Mouse (Mus musculus) layer of hippocampus, postnatal 10 days (tissue): Measurements from ENCODE around the gene Krtap13. TPM values are rescaled to one million over a fixed set of nuclear protein-coding genes. Genes with fewer than 3 reads are reported as not detected.
"Not testable (repeated sequence)": the region's sequence is repeated elsewhere in the genome, so short reads cannot be mapped to it uniquely, and the experiment has no call there.

ENCODE experiments used
- DNase-seq, 2 experiments: peaks; one replicate each; pipeline ENCODE4 v3.0.0; 2021; ENCODE audit warnings: low spot score in 2 of 2
- long read RNA-seq: library from polyadenylated mRNA; stranded (forward); transcript quantifications from one replicate; pipeline ENCODE4 v2.0.0, GENCODE M21; 2023
- total RNA-seq, 2 experiments: library from RNA; stranded (reverse); gene quantifications; 2 replicates each; pipeline ENCODE4 v1.2.3; 2021

Krtap13 gene
- total RNA-seq, result not detected
- long read RNA-seq, result 0 reads

DNA sequence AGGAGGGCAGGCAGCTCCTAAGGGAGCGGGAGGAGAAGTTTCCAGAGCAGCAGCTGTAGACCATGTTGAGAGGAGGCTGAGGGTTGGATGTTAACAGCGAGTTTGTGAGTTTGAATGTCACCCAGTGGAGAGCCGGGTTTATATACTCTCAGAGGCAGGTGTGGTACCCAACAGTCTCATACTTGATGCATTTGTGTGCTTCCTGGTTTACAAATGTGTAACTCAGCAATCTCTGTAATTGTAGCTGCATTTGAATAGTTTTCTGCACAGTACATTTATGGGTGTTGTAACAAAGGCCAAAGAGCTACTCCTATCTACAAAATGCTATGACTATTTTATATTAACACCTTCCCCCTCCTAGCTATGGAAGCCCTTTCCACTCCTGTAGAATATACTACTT is at the start of gene Krtap13:
Krtap13 (minus strand) TSS at position 101 of the 400 bp plus-strand sequence.
- DNase-seq, result not testable (repeated sequence)

DNA sequence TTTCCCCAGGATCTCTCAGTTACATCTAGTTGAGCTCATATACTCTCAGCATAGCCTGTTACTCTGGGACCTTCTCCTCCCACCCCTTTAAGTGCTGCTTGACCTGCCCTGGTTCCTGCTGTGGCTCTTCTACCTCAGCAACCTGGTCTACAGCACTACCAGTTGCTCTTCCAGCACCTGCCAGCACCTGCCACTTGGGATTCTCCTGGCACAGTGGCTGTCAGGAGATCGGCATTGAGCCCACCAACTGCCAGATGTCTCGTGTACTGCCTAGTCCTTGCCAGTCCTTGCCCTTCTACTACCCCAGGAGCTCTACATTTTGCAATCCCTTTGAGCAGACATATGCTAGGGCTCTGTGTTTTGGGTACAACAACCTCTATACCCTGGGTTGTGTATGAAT is 35.4 kb upstream of the Krtap13 start:
- DNase-seq, result no peak

DNA sequence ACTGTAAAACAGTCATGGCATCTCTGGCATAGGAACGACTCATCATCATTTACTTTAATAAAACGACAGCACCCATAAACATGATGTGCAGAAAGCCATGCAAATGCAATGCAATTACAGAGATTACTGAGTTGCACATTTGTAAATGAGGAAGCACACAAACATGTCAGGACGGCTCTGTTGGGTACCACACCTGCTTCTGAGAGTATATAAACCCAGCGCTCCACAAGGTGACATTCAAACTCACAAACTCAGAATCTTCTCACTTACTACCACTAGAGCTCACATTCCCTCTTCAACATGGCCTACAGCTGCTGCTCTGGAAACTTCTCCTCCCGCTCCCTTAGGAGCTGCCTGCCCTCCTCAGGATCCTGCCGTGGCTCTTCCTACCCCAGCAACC is 26.2 kb upstream of the Krtap13 start, which contains the start of gene Gm5965:
Gm5965 (plus strand) TSS at position 301 of the 400 bp plus-strand sequence.
- no peak for DNase-seq

DNA sequence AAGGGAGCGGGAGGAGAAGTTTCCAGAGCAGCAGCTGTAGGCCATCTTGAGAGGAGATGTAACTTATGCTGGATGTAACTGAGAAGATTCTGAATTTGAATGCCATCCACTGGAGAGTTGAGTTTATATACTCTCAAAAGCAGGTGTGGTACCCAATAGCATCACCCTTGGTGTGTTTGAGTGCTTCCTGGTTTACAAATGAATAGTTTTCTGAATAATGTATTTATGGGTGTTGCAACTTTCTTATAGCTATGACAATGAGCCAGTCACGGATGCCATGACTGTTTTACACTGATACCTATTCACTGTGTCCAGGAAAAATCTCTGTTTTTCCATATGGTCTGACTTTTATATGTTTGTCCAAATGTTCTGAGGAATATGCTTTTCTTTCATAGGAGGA is 22.7 kb upstream of the Krtap13 start, which contains the start of gene 2310057N15Rik:
2310057N15Rik (minus strand) TSS at position 101 of the 400 bp plus-strand sequence.
- no peak for DNase-seq

DNA sequence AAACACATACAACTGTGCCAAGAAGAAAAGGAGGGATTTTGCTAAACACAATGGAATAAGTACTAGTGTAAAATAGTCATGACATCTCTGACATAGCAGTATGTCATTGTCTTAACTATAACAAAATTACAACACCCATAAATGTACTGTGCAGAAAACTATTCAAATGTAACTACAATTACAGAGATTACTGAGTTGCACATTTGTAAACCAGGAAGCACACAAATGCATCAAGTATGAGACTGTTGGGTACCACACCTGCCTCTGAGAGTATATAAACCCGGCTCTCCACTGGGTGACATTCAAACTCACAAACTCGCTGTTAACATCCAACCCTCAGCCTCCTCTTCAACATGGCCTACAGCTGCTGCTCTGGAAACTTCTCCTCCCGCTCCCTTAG is 7.1 kb upstream of the Krtap13 start, which contains the start of gene 2310034C09Rik:
2310034C09Rik (plus strand) TSS at position 301 of the 400 bp plus-strand sequence.
- DNase-seq, result not testable (repeated sequence)

DNA sequence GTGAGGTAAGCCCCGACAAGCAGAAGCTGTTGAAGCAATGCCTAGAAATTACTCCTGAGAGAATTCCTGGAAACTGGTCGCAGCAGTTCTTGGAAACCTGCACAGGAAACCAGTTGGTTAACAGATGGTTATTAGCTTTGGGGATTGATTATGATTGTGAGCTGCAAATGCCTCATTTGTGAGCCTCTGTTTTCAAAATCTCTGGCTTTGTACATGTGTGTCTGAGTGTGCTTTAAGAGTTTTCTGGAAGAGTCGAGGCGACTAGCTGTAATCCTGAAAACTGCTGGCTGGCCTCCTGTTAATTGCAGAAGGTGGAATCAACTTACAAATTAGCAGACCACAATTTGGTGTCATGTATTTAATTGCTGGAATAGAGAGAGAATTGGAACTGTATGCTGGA is 3.5 kb downstream of the Krtap13 start:
- peak; percentile 4 to 18 for DNase-seq

DNA sequence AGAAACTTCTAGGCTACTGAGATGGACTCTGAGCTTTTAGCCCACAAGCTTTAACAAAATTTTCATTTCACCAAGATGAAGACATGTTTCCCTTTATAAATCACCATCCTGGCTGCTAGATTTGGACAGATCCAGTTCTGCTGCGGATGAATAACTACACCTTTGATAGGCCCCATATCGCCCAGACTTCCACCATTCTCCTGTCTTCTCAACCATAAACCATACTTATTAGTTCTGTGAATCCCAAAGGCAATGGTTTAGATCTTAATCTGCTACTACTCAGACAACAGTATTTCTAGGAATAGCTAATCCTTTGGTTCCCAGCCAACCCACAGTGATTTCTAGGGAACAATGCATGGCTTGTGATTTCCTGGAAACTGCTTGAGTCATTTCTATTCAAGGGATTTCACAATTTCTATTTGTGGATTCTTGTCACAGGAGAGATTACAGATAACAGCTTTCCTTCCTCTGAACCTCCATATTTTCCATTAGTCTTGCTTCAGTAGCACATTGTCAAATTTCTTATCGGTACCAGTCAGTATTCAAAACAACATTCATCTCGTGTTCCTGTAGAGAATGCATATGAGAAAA is 6.6 kb downstream of the Krtap13 start:
- no peak for DNase-seq

DNA sequence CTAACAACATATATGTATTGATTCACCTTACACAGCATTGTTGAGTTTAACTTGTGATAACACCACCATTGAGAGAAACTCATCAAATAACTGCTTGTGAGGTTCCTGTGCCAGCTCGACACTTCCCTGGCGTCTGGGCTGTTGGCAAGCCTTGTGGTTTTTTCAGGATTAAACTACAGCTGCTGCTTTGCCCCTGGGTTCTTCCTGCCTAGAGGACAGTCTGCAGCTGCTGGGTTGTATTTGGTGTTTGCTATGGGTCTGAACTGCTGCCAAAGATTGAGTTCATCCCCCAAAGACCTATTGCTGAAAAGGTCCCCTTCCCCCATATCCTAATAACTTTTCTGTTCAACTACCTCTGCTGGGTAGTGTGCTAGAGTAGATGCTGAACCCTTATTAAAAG is 16.0 kb downstream of the Krtap13 start:
- DNase-seq, result no peak

DNA sequence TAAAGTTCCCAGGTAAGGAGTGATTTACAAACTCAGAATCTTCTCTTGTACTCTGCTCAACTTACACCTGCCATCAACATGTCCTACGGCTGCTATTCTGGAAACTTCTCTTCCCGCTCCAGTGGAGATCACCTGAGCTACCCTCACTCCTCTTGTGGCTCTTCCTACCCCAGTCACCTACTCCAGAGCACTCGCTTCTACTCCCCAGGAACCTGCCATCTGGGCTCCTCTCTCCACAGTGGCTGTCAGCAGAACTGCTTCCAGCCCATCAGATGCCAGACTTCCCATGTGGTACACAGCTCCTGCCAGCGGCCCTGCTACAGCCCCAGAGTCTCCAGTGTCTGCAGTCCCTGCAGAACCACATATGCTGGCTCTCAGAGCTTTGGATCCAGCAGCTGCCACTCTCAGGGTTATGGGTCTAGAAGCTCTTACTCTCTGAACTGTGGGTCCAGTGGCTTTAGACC is 22.6 kb downstream of the Krtap13 start, which contains the start of gene Krtap13-1:
Krtap13-1 (plus strand) TSS at position 51 of the 464 bp plus-strand sequence.
- DNase-seq, result peak; percentile 39 to 45

DNA sequence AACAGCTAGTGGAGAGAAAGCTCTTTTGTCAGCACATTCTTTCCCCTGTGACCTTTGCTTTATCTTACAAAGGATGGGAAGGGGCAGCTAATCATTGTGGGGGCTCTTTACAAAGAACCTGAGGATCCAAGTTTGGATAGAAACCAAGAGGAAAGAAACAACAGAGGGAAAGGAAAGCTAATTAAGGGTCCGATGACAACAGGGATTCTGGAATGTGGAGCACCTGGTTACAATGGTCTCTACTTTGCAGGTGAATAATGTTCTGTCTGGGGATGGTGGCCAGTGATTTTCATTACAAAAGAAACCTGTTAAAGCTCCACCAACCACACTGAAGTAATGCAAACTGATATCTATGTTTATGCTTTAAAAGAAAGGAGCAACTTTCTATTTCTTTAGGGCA is 31.4 kb downstream of the Krtap13 start:
- DNase-seq, result no peak

DNA sequence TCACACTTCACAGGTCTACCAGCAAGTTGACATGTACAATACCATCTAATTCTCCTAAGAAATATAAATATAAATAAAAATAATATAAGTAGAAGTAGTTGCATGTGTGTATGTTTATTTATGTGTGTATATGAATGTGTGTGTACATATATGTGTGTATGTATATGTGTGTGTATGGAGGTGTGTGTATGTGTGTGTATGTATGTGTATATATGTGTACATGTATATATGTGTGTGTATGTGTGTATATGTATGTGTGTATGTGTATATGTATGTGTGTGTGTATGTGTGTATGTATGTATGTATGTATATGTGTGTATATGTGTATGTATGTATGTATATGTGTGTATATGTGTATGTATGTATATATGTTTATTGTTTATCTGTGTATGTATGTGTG is 34.9 kb downstream of the Krtap13 start:
- no peak for DNase-seq

DNA sequence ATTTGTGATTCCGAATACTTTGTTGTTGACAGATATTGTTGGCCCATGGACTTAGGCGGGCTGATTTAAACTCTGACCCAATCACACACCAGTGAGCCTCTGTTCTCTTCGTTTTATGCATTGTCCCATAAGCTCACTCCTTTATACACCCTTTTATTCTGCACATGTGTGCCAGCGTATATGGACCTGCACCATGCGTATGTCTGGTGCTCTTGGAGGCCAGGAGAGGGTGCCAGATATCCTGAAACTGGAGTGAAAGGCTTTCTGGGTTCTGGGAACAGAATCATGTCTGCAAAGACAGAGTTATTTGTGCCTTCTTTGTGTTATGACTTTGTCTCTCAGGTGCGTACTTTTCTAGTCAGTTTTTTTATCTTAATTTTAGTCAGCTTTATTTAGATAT is 40.2 kb downstream of the Krtap13 start:
- no peak for DNase-seq

DNA sequence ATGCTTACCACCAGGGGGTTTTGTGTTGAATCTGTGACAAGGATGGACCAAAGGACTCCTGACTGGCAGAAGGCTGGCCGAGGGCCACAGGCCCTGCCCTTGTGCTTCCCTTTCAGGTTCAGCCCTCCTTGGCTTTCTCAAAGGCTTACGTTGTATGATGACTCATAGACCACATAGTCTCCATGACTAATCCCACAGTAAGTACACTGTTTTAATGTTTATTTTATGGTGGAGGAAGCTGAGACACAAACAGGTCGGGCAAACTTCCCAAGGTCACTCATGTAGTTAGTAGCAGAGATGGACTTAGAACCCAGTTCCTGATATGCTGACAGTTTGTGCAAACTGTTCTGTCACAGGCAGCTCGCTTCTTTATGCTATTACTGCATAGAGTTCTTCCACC is 40.7 kb downstream of the Krtap13 start:
- no peak for DNase-seq

DNA sequence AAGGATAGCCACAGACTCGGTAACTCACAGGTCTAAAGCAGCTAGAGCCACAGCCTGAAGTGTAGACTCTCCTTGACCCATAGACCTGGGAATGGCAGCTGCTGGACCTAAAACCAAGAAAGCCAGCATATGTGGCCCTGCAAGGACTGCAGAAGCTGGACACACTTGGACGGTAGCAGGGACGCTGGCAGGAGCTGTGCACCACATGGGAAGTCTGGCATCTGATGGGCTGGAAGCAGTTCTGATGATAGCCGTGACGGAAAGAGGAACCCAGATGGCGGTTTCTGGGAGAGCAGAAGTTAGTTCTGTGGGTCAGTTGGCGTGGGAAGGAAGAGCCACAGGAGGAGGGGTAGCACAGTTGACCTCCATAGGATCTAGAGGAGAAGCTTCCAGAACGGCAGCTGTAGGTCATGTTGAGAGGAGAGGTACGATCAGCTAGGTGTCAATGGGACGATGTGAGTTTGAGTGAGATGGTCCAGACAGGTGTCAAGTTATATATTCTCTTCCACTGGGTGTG is 43.9 kb downstream of the Krtap13 start, which contains the start of gene 2310061N02Rik:
2310061N02Rik (minus strand) TSS at position 467 of the 517 bp plus-strand sequence.
- peak; percentile 4 to 11 for DNase-seq

DNA sequence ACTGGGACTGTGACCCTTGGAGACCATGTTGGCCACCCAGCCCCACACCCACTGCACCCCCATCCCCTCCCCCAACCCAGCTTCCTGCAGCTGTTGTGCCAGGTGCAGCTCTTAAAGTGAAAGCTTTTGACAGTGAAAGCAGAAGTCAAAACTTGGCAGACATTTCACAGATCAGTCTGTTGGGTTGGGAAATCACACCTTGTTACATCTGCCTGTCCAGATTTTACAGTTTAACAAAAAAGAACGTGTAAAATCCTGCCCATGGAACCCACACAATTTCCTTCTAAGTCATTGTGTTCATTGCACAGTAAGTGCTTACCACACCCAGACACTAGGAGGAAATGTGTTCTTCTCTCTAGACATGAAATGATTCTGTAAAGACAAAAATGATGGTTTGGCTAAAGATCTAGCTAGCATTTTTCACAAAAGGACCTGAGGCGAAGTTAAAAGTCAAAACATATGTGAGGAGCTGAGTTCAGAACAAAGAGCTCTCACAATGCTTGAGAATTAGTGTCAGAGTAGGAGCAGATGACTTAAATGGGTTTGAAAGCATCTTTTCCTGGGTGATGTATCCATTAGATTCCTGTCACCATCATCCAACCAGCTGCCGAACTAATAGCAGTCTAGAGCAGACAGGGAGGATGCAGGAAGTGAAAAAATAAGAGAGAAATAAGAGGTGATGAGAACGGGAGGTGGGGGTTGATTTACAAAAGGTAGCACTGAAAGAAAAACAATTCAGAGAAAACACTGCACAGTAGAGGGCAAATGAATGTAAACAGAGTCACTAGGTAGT is 50.2 kb downstream of the Krtap13 start:
- no peak for DNase-seq

Other genes starting within 250 kb of the Krtap13 start
- gene Cldn17, start 244.7 kb downstream of the Krtap13 start, total RNA-seq, result not detected
- gene Cldn8, start 188.5 kb downstream of the Krtap13 start, total RNA-seq, result not detected
- gene Krtap24-1, start 139.4 kb downstream of the Krtap13 start, total RNA-seq, result not detected
- gene 2310079G19Rik, start 124.0 kb downstream of the Krtap13 start, total RNA-seq, result not detected
- gene Krtap26-1, start 103.8 kb downstream of the Krtap13 start, total RNA-seq, result not detected
- gene Krtap27-1, start 80.0 kb downstream of the Krtap13 start, total RNA-seq, result not detected
- not detected for gene 2310061N02Rik, start 43.7 kb downstream of the Krtap13 start, total RNA-seq
- not detected for gene Krtap13-1, start 22.8 kb downstream of the Krtap13 start, total RNA-seq
- not detected for gene 2310034C09Rik, start 7.2 kb upstream of the Krtap13 start, total RNA-seq
- gene 2310057N15Rik, start 22.6 kb upstream of the Krtap13 start, total RNA-seq, result not detected
- not detected for gene Gm5965, start 26.3 kb upstream of the Krtap13 start, total RNA-seq
- not detected for gene Gm20741, start 60.6 kb upstream of the Krtap13 start, total RNA-seq
- not detected for gene Krtap15, start 68.6 kb upstream of the Krtap13 start, total RNA-seq
- not detected for gene Krtap14, start 74.5 kb upstream of the Krtap13 start, total RNA-seq
- not detected for gene Krtap19-1, start 117.8 kb upstream of the Krtap13 start, total RNA-seq
- gene Krtap19-2, start 122.6 kb upstream of the Krtap13 start, total RNA-seq, result not detected
- not detected for gene Krtap19-3, start 126.4 kb upstream of the Krtap13 start, total RNA-seq
- gene Krtap19-4, start 133.5 kb upstream of the Krtap13 start, total RNA-seq, result not detected
- gene Krtap19-5, start 144.8 kb upstream of the Krtap13 start, total RNA-seq, result not detected
- not detected for gene Krtap19-9b, start 180.6 kb upstream of the Krtap13 start, total RNA-seq
- not detected for gene Krtap16-3, start 211.2 kb upstream of the Krtap13 start, total RNA-seq